Mouse (Mus musculus): ENCODE data around the gene Il17a.
"Not testable (repeated sequence)": the region's sequence is repeated elsewhere in the genome, so short reads cannot be mapped to it uniquely, and the experiment has no call there.

GRCm38 (mm10) chr1:20774026-20774730 is 43.5 kb downstream of the Il17a start:
- TF ChIP-seq CTCF (conservative IDR thresholded peaks at IDR 0.05; ENCODE audit: insufficient read depth, insufficient read length, low read depth, low read length); POLR2A (IDR thresholded peaks at IDR 0.05; ENCODE audit: low read depth, low read length): not testable (repeated sequence)
